Mouse (Mus musculus): ENCODE measurements around the gene Mpv17l2.

DNA sequence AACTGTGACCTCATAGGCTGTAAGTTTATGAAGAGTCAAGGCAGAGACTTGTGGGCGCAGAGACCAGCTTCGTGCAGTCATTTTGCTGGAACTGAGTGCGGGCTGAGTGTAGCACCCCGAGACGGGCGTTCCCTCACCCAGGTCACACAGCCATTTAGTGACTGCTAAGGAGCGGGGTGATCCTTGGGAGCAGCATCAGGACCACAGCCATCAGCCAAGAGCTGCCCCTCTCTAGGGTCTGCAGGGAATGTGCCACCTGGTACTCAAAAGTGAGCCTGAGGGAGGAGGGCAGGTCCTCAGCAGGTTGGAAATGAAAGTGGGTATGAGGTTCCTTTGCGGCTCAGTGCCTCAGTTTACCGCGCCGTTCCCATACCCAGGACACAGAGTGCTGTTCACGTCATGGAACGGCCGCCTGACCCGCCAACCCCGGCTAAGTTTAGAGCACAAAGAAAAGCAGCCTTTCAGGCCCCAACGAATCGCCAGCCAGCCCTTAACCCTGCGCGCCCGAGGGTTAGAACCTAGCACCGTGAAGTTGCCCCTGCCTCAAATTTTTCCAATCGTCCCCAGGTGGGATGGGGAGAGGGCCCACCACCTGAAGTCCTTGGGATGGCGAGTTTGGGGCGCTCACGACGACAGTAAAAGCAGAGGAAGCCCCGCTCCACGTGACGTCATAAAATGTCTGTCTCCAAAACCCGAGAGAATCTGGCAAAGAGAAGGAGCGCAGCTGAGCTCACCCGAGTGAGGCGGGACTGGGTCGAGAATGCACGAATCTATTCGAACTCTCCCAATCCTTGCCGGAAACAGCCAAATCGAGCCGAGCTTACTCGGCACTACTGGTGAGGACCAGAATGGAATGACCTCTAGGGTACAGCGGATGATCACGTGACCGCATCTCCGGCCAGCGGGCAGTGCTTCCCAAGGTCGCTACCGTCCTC lies 16.8 kb downstream of the Mpv17l2 start:
- TF ChIP-seq CTCF (IDR thresholded peaks at IDR 0.05; ENCODE audit: low read depth, low read length) (no peak), POLR2AphosphoS5 (IDR thresholded peaks at IDR 0.05; ENCODE audit: insufficient replicate concordance, low read depth, low read length) (no peak), GATA1 (IDR thresholded peaks at IDR 0.05; ENCODE audit: borderline replicate concordance, low read length) (no peak), TAL1 (conservative IDR thresholded peaks at IDR 0.05; ENCODE audit: low read depth, low read length) (no peak)

Data from G1E (cell line).